Mouse (Mus musculus) MEL (cell line): Measurements from ENCODE around the gene Boll. TPM values are rescaled to one million over a fixed set of nuclear protein-coding genes. Genes with fewer than 3 reads are reported as not detected.

Experiments used
- DNase-seq: peaks from one replicate; pipeline ENCODE4 v3.0.0; 2011; ENCODE audit warnings: low read depth, low spot score
- H3K27ac ChIP-seq: 2 replicates; pipeline ENCODE4 v1.5.1; 2012; ENCODE audit warnings: low read depth, mild to moderate bottlenecking, control low read depth, low read length, moderate library complexity; ENCODE audit not compliant: control insufficient read depth
- H3K27me3 ChIP-seq, 2 experiments: fragments of 150-350 bp in 1 of 2; sonication (generic) in 1 of 2; 2 replicates each; pipeline ENCODE4 v1.6.1; 2012; ENCODE audit warnings: low read length in 2 of 2, mild to moderate bottlenecking in 2 of 2, improper control_type of control experiment in 1 of 2, moderate library complexity in 1 of 2; ENCODE audit not compliant: insufficient read depth in 2 of 2, control insufficient read depth in 1 of 2
- H3K36me3 ChIP-seq, 2 experiments: 2 replicates each; pipeline ENCODE4 v1.6.1; 2012 to 2014; ENCODE audit warnings: low read length in 2 of 2, improper control_type of control experiment in 1 of 2, inconsistent platforms in 1 of 2, mild to moderate bottlenecking in 1 of 2; ENCODE audit not compliant: insufficient read depth in 2 of 2, control insufficient read depth in 1 of 2
- H3K4me1 ChIP-seq, 2 experiments: fragments of 150-350 bp in 1 of 2; sonication (generic) in 1 of 2; 2 replicates each; pipeline ENCODE4 v1.6.1; 2012; ENCODE audit warnings: low read length in 2 of 2, improper control_type of control experiment in 1 of 2, mild to moderate bottlenecking in 1 of 2; ENCODE audit not compliant: insufficient read depth in 2 of 2, control insufficient read depth in 1 of 2
- H3K4me3 ChIP-seq, 2 experiments: fragments of 150-350 bp in 1 of 2; sonication (generic) in 1 of 2; 2 replicates each; pipeline ENCODE4 v1.5.1; 2012; ENCODE audit warnings: low read depth in 2 of 2, low read length in 2 of 2, mild to moderate bottlenecking in 2 of 2, moderate library complexity in 2 of 2, control low read depth in 1 of 2, improper control_type of control experiment in 1 of 2; ENCODE audit not compliant: control insufficient read depth in 1 of 2, insufficient read depth in 1 of 2
- H3K79me2 ChIP-seq: 2 replicates; pipeline ENCODE4 v1.6.1; 2012; ENCODE audit warnings: mild to moderate bottlenecking, low read length, moderate library complexity; ENCODE audit not compliant: control insufficient read depth, poor library complexity, insufficient read depth
- H3K9ac ChIP-seq: 2 replicates; pipeline ENCODE4 v1.6.1; 2012; ENCODE audit warnings: low read depth, mild to moderate bottlenecking, control low read depth, low read length, moderate library complexity; ENCODE audit not compliant: control insufficient read depth, poor library complexity, severe bottlenecking
- H3K9me3 ChIP-seq: fragments of 150-350 bp; sonication (generic); replicated peaks from 2 replicates; pipeline ENCODE4 v1.6.1; 2012; ENCODE audit warnings: mild to moderate bottlenecking, low read length, improper control_type of control experiment, moderate library complexity; ENCODE audit not compliant: insufficient read depth
- CHD2 ChIP-seq: IDR thresholded peaks from 2 replicates; pipeline ENCODE4 v1.6.1; 2011; ENCODE audit warnings: low read length, improper control_type of control experiment
- CTCF ChIP-seq, 3 experiments: IDR thresholded peaks in 2 of 3; conservative IDR thresholded peaks in 1 of 3; 2 replicates each; pipeline ENCODE4 v1.5.1; 2011 to 2012; ENCODE audit warnings: low read length in 3 of 3, low read depth in 2 of 3, mild to moderate bottlenecking in 2 of 3, improper control_type of control experiment in 1 of 3, inconsistent platforms in 1 of 3, mixed read lengths in 1 of 3, moderate library complexity in 1 of 3; ENCODE audit not compliant: control insufficient read depth in 1 of 3, insufficient read depth in 1 of 3, poor library complexity in 1 of 3, severe bottlenecking in 1 of 3
- GABPA ChIP-seq: IDR thresholded peaks from 2 replicates; pipeline ENCODE4 v1.6.1; 2012; ENCODE audit warnings: low read depth, mild to moderate bottlenecking, inconsistent platforms, low read length, improper control_type of control experiment, moderate library complexity
- GATA1 ChIP-seq: IDR thresholded peaks from 2 replicates; pipeline ENCODE4 v1.6.1; 2011; ENCODE audit warnings: low read depth, low read length, improper control_type of control experiment
- HCFC1 ChIP-seq: IDR thresholded peaks from 2 replicates; pipeline ENCODE4 v1.6.1; 2012; ENCODE audit warnings: low read depth, mild to moderate bottlenecking, inconsistent platforms, low read length, improper control_type of control experiment, moderate library complexity
- JUND ChIP-seq: IDR thresholded peaks from 2 replicates; pipeline ENCODE4 v1.6.1; 2011; ENCODE audit warnings: low read depth, mild to moderate bottlenecking, improper control_type of control experiment, low read length
- KAT2A ChIP-seq: conservative IDR thresholded peaks from 2 replicates; pipeline ENCODE4 v1.6.1; 2012; ENCODE audit warnings: low read depth, low read length, improper control_type of control experiment, inconsistent platforms
- MAFK ChIP-seq: IDR thresholded peaks from 2 replicates; pipeline ENCODE4 v1.6.1; 2011; ENCODE audit warnings: low read depth, mild to moderate bottlenecking, low read length, improper control_type of control experiment, borderline replicate concordance
- MAX ChIP-seq: IDR thresholded peaks from 2 replicates; pipeline ENCODE4 v1.6.1; 2011; ENCODE audit warnings: low read length, improper control_type of control experiment
- MYC ChIP-seq: IDR thresholded peaks from 2 replicates; pipeline ENCODE4 v1.6.1; 2011; ENCODE audit warnings: low read depth, mild to moderate bottlenecking, low read length, improper control_type of control experiment, moderate library complexity
- NELFE ChIP-seq: IDR thresholded peaks from 2 replicates; pipeline ENCODE4 v1.6.1; 2011; ENCODE audit warnings: low read depth, low read length, improper control_type of control experiment
- NRF1 ChIP-seq: IDR thresholded peaks from 2 replicates; pipeline ENCODE4 v1.6.1; 2014; ENCODE audit warnings: low read depth, mild to moderate bottlenecking, inconsistent platforms, low read length, improper control_type of control experiment, moderate library complexity; ENCODE audit not compliant: poor library complexity, insufficient read depth, severe bottlenecking
- POLR2AphosphoS2 ChIP-seq: IDR thresholded peaks from 2 replicates; pipeline ENCODE4 v1.6.1; 2011; ENCODE audit warnings: low read length, improper control_type of control experiment
- TBP ChIP-seq: IDR thresholded peaks from 2 replicates; pipeline ENCODE4 v1.8.0; 2011; ENCODE audit warnings: low read depth, low read length, improper control_type of control experiment
- TCF12 ChIP-seq: IDR thresholded peaks from 2 replicates; pipeline ENCODE4 v1.6.1; 2014; ENCODE audit warnings: low read depth, mild to moderate bottlenecking, inconsistent platforms, low read length, improper control_type of control experiment, moderate library complexity
- USF2 ChIP-seq, 2 experiments: IDR thresholded peaks; 2 replicates each; pipeline ENCODE4 v1.6.1; 2011 to 2012; ENCODE audit warnings: improper control_type of control experiment in 2 of 2, low read length in 2 of 2, borderline replicate concordance in 1 of 2, inconsistent platforms in 1 of 2, low read depth in 1 of 2, mild to moderate bottlenecking in 1 of 2; ENCODE audit not compliant: insufficient read depth in 1 of 2
- ZC3H11A ChIP-seq: IDR thresholded peaks from 2 replicates; pipeline ENCODE4 v1.6.1; 2012; ENCODE audit warnings: low read depth, mild to moderate bottlenecking, inconsistent platforms, low read length, improper control_type of control experiment
- ZKSCAN1 ChIP-seq: IDR thresholded peaks from 2 replicates; pipeline ENCODE4 v1.6.1; 2012; ENCODE audit warnings: low read depth, mild to moderate bottlenecking, inconsistent platforms, low read length, improper control_type of control experiment, moderate library complexity
- ZMIZ1 ChIP-seq: IDR thresholded peaks from 2 replicates; pipeline ENCODE4 v1.6.1; 2012; ENCODE audit warnings: low read depth, mild to moderate bottlenecking, inconsistent platforms, low read length, improper control_type of control experiment, moderate library complexity
- polyA plus RNA-seq, 2 experiments: library from polyadenylated mRNA; stranded (reverse) in 1 of 2; unstranded in 1 of 2; fragments of >175 nt in 1 of 2; fragments of >200 nt in 1 of 2; gene quantifications; 2 replicates each; pipeline versions ENCODE4 v1.2.1 to v1.2.4; 2012; ENCODE audit warnings: low replicate concordance in 2 of 2, low read depth in 1 of 2; ENCODE audit not compliant: insufficient read length in 2 of 2, insufficient read depth in 1 of 2, missing spikeins in 1 of 2
- total RNA-seq: library from RNA; depleted of rRNA; stranded (reverse); fragments of 300-350 nt; gene quantifications from 2 replicates; pipeline ENCODE4 v1.2.3, GENCODE M21; 2012

The Boll gene
- total and polyA plus RNA-seq, 3 experiments, result not detected

DNA sequence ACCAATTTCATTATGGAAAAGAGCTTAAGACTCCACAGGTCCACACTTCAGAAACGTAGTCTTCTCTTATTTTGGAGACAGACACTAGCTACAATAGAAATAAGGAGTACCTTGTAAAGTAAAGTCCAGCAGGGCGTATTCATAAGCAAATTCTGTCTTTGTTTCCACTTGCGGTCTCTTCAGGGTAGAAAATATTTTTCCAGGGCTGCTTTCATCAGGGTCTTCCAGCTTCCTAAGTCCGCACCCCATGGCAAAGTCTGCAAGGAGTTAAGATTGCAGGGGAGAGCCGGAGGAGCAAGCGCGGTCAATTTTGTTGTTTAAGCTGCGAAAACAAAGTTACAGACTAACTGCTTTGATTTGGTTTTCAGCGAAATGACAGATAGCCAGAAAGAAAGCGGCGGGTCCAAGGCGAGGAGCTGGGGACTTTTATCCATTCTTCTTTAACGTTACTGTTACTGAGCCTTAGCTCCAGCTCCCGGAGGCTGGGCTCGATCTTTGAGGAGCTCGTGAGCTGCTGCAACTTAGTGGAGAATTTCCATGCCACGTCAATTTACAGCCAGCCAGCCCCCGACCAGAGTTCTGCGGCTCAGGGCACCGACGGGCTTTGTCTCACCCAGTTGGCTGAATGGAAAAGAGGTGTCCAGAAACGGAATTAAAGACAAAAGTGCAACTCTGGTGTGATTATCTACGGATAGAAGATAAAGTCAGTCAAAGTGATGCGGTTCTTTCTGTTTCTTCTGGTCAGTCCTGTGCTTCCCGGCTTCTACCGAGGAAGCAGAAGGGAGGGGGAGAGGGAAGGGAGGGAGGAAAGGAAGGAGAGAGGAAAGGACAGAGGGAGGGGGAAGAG is 137.0 kb downstream of the Boll start, which contains the start of gene Rftn2:
Gene Rftn2 (minus strand): TSS at position 772 of the 847 bp plus-strand sequence.
- H3K27ac ChIP-seq, result no peak within 1 kb of the TSS
- H3K4me1 ChIP-seq, result no peaks in the 10 kb centered on the region
- no peak within 1 kb of the TSS for H3K4me3 ChIP-seq
- DNase-seq, result no peak
- no peaks in the 10 kb centered on the region for H3K36me3 ChIP-seq
- peaks cover 0 to 1% of the 10 kb centered on the region in 2 experiments for H3K27me3 ChIP-seq
- H3K79me2 ChIP-seq, result no peaks in the 10 kb centered on the region
- no peak for TF ChIP-seq ZC3H11A
- TF ChIP-seq USF2 (IDR thresholded peaks at IDR 0.05; ENCODE audit: borderline replicate concordance in 1 of 2, insufficient read depth in 1 of 2, low read depth in 1 of 2, low read length in 2 of 2), result no peak
- TF ChIP-seq TCF12, result no peak
- no peak for TF ChIP-seq MYC
- TF ChIP-seq JUND, result no peak
- TF ChIP-seq MAFK, result no peak
- TF ChIP-seq GATA1, result no peak
- no peak within 1 kb of the TSS for H3K9ac ChIP-seq
- no peaks in the 10 kb centered on the region for H3K9me3 ChIP-seq

DNA sequence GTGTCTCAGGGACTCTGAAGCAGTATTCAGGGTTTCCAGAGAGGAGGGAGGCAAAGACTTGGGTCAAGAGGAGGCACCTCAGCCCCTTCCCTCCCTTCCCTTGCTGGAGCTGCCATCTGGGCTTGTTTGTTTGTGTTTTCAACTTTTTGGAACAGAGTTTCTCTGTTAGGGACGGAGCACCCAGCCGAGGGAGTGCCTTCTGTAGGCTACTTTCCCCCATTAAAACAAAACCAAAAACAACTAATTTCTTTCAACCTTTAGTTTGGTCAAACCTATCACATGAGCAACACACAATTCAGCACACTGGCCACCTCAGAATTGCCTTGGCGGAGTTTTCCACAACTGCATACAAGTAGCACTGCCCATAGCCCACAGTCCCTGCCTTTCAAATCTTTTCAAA is 137.9 kb downstream of the Boll start:
- Histone ChIP-seq H3K4me3 (no peak overlapping the region), H3K27me3 (no peaks in the 10 kb centered on the region; a peak in 3 of 4 replicates), H3K9me3 (no peaks in the 10 kb centered on the region), H3K27ac (no peak overlapping the region), H3K79me2 (no peaks in the 10 kb centered on the region), H3K4me1 (no peaks in the 10 kb centered on the region), H3K9ac (no peak overlapping the region), H3K36me3 (no peaks in the 10 kb centered on the region)
- no peak for DNase-seq
- TF ChIP-seq JUND (no peak), CTCF (IDR thresholded peaks at IDR 0.05 in 2 of 3, conservative IDR thresholded peaks at IDR 0.05 in 1 of 3; ENCODE audit: control insufficient read depth in 1 of 3, insufficient read depth in 1 of 3, low read depth in 2 of 3, low read length in 3 of 3, poor library complexity in 1 of 3, severe bottlenecking in 1 of 3) (no peak), ZC3H11A (no peak), POLR2AphosphoS2 (no peak), ZMIZ1 (no peak), KAT2A (no peak), NELFE (no peak), GABPA (no peak)

DNA sequence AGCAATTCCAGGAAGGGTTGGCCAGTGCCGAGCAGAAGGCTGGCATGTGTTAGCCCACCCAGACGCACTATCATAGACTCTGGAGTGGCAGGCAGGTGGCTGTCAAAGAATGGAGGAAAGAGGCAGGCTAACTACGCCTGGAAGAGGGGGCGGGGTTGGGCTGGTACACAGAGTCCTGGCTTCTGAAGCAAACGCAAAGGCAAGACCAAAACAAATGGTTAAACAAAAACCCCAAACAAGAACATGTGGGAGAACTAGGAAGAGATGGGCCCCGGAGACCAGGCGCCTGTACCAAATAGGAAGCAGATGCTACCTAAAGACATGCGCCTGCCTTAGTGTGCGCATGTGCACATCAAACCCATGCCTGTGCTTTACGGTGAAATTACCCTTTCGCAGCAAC is 139.2 kb downstream of the Boll start:
- H3K79me2 ChIP-seq, result no peaks in the 10 kb centered on the region
- no peak overlapping the region for H3K9ac ChIP-seq
- no peaks in the 10 kb centered on the region for H3K4me1 ChIP-seq
- DNase-seq, result no peak
- H3K27me3 ChIP-seq, result no peaks in the 10 kb centered on the region; a peak in 3 of 4 replicates
- H3K27ac ChIP-seq, result no peak overlapping the region
- no peaks in the 10 kb centered on the region for H3K36me3 ChIP-seq
- no peaks in the 10 kb centered on the region for H3K9me3 ChIP-seq
- no peak overlapping the region for H3K4me3 ChIP-seq
- TF ChIP-seq TBP (no peak), CHD2 (no peak), POLR2AphosphoS2 (no peak), CTCF (IDR thresholded peaks at IDR 0.05 in 2 of 3, conservative IDR thresholded peaks at IDR 0.05 in 1 of 3; ENCODE audit: control insufficient read depth in 1 of 3, insufficient read depth in 1 of 3, low read depth in 2 of 3, low read length in 3 of 3, poor library complexity in 1 of 3, severe bottlenecking in 1 of 3) (no peak), USF2 (IDR thresholded peaks at IDR 0.05; ENCODE audit: borderline replicate concordance in 1 of 2, insufficient read depth in 1 of 2, low read depth in 1 of 2, low read length in 2 of 2) (no peak), JUND (no peak), ZC3H11A (no peak), NRF1 (no peak), MAX (no peak), ZKSCAN1 (no peak), HCFC1 (no peak)
- TF ChIP-seq, all 39 proteins: peak for 0
